Mouse (Mus musculus) activated CD4-positive, CD25-positive, alpha-beta regulatory T cell (primary cell): ENCODE measurements around the gene Pcp4l1. TPM values are rescaled to one million over a fixed set of nuclear protein-coding genes. Genes with fewer than 3 reads are reported as not detected.

Experiments
- polyA plus RNA-seq, 2 experiments: library from polyadenylated mRNA; unstranded; fragments of 100-300 nt; shearing (Covaris generic); gene quantifications; one replicate each; pipeline ENCODE4 v1.2.1; 2017

Gene Pcp4l1
- not detected for polyA plus RNA-seq

GRCm38 (mm10) chr1:171195887-171196397 lies at the start of gene Pcp4l1:
Pcp4l1 (minus strand) TSS chr1:171196268.

GRCm38 (mm10) chr1:171234126-171234525 lies 38.1 kb upstream of the Pcp4l1 start, which contains the start of gene Fcer1g:
Fcer1g (minus strand) TSS chr1:171234365.

DNA sequence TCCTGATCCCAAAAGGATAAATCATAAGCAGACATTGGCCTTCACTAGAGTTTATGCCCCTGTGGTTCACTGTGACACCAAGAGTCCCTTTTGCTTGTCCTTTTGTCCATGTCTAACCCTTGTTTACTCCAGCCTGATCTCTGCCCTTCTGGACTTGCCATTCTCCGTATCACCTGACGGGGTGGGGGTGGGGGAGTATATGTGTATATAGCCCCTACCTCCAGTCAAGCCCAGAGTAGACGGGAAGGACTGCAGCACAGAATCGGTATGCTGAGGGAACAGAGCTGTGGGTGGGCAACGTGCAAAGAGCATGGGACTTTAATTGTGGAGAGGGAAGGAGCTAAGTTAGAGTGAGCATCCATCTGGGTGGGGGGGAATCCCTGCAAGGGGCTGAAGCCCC lies 28.8 kb upstream of the Pcp4l1 start, which contains the start of gene Apoa2:
TSS of gene Apoa2 (plus strand) at position 198 of the 400 bp plus-strand sequence.

DNA sequence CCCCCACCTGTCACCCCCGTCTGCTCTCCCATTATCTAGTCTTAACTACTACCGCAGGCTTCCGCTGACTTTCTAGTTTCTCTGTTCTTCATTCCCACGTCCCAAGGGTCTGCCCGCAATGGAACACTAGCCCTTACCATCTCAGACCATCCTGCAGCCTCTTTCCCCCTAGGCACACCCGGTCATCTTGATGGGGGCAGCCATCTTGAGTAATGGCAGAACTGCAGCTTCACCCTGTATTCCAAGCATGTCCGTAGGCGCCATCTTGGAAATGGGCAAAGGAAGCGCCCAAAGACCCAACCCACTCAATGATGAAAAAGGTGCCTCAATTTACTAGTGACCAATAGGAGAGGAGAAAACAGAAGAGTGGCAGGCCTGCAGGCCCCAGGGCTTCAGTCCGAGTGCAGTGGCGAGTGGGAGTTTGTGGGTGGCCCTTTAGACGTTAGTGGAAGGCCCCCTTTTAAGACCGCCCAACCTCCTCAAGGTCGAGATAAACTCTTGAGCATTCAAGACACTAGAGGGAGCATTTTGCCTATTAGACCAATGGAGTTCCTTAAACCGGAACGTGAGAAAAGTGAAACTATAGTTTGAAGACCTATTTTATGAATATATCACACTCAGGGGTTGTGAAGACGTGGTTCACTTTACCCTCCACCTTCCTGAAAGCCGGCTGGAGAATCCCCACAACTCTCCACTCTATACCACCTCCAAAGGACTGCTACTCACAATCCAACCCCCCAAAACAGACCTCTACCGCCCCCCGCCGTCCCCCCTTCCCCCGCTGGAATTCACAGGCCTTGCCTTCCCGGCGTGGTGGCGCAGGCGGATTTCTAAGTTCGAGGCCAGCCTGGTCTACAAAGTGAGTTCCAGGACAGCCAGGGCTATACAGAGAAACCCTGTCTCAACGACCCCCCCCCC lies 26.4 kb upstream of the Pcp4l1 start, which contains the start of gene Tomm40l:
TSS of gene Tomm40l (minus strand) at position 277 of the 918 bp plus-strand sequence.

DNA sequence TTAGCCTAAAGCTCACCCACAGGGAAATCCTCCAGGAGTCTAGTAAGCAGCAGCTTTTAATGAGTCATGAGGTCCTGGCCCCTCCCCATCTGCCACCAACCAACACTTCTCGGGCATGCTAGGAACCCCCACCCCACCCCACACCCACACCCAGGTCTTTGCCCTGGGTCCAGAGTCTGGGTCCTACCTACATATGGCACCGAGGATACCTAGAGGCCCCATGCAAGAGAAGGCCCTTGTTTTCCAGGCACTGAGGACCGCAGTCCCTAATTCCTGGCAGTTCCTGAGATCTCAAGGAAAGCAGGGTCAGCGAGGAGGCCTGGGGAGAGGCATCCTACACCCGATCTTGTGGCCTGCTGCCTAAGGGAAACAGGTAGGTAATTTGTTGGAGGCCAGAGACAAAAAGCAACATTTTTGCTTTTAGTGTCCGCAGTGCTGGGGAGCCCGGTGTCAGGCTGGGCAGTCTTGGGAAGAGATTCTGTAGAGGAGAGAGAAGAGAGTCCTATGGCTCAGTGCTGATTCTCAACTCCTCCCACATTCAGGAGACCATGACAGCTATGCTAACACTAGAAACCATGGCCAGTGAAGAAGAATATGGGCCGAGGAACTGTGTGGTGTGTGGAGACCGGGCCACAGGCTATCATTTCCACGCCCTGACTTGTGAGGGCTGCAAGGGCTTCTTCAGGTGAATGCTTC lies 17.9 kb upstream of the Pcp4l1 start, which contains the start of gene Nr1i3:
TSS of gene Nr1i3 (plus strand) at position 170 of the 696 bp plus-strand sequence.

GRCm38 (mm10) chr1:171149974-171150760 lies 45.9 kb downstream of the Pcp4l1 start, which contains the start of the genes Sdhc and Mpz:
Sdhc (minus strand) TSS chr1:171150603.
Mpz (plus strand) TSS chr1:171150711.

Other genes with a start within 250 kb of the Pcp4l1 start
- 10 to 100 TPM in 1 of 2 experiments, under 1 TPM in 1; 0.27 to 11.4 TPM for gene Fcgr2b, start 219.7 kb downstream of the Pcp4l1 start, polyA plus RNA-seq
- 1 to 10 TPM in 1 of 2 experiments, under 1 TPM in 1; 0.60 to 5.1 TPM for gene Fcgr4, start 177.3 kb downstream of the Pcp4l1 start, polyA plus RNA-seq
- gene Fcgr3, start 131.3 kb downstream of the Pcp4l1 start, polyA plus RNA-seq = 10 to 100 TPM in 1 of 2 experiments, 1 to 10 TPM in 1; 2.9 to 14.3 TPM
- gene Cfap126, start 82.3 kb downstream of the Pcp4l1 start, polyA plus RNA-seq = under 1 TPM; 0.44 to 0.68 TPM
- 100 to 1,000 TPM; 158 to 161 TPM for gene Sdhc, start 45.7 kb downstream of the Pcp4l1 start, polyA plus RNA-seq
- gene Mpz, start 45.6 kb downstream of the Pcp4l1 start, polyA plus RNA-seq = under 1 TPM in 1 of 2 experiments, not detected in 1; 0.14 TPM
- under 1 TPM; 0.27 to 0.52 TPM for gene Nr1i3, start 17.7 kb upstream of the Pcp4l1 start, polyA plus RNA-seq
- gene Tomm40l, start 26.2 kb upstream of the Pcp4l1 start, polyA plus RNA-seq = 10 to 100 TPM; 23.6 to 25.1 TPM
- gene Apoa2, start 28.8 kb upstream of the Pcp4l1 start, polyA plus RNA-seq = under 1 TPM in 1 of 2 experiments, not detected in 1; 0.62 TPM
- 10 to 100 TPM in 1 of 2 experiments, 1 to 10 TPM in 1; 5.3 to 42.6 TPM for gene Fcer1g, start 38.1 kb upstream of the Pcp4l1 start, polyA plus RNA-seq
- gene Adamts4, start 54.2 kb upstream of the Pcp4l1 start, polyA plus RNA-seq = under 1 TPM in 1 of 2 experiments, not detected in 1; 0.38 TPM
- gene Ndufs2, start 55.1 kb upstream of the Pcp4l1 start, polyA plus RNA-seq = 100 to 1,000 TPM; 200 to 203 TPM
- gene B4galt3, start 74.1 kb upstream of the Pcp4l1 start, polyA plus RNA-seq = 10 to 100 TPM; 22.5 to 36.5 TPM
- 10 to 100 TPM; 45.2 to 55.2 TPM for gene Ppox, start 84.9 kb upstream of the Pcp4l1 start, polyA plus RNA-seq
- 10 to 100 TPM; 40.8 to 46.2 TPM for gene Usp21, start 91.7 kb upstream of the Pcp4l1 start, polyA plus RNA-seq
- 10 to 100 TPM; 76.4 to 80.7 TPM for gene Ufc1, start 98.8 kb upstream of the Pcp4l1 start, polyA plus RNA-seq
- 10 to 100 TPM; 40.2 to 44.0 TPM for gene Dedd, start 132.9 kb upstream of the Pcp4l1 start, polyA plus RNA-seq
- 10 to 100 TPM; 36.3 to 41.8 TPM for gene Nit1, start 149.4 kb upstream of the Pcp4l1 start, polyA plus RNA-seq
- 10 to 100 TPM; 65.0 to 93.5 TPM for gene Pfdn2, start 149.4 kb upstream of the Pcp4l1 start, polyA plus RNA-seq
- under 1 TPM in 1 of 2 experiments, not detected in 1; 0.58 TPM for gene Klhdc9, start 164.5 kb upstream of the Pcp4l1 start, polyA plus RNA-seq
- under 1 TPM; 0.08 to 0.23 TPM for gene Nectin4, start 173.8 kb upstream of the Pcp4l1 start, polyA plus RNA-seq
- 100 to 1,000 TPM; 122 to 173 TPM for gene Arhgap30, start 192.7 kb upstream of the Pcp4l1 start, polyA plus RNA-seq
- 10 to 100 TPM; 63.4 to 64.5 TPM for gene Usf1, start 215.0 kb upstream of the Pcp4l1 start, polyA plus RNA-seq
- gene Tstd1, start 222.6 kb upstream of the Pcp4l1 start, polyA plus RNA-seq = 1 to 10 TPM; 2.0 to 4.2 TPM
- gene F11r, start 241.3 kb upstream of the Pcp4l1 start, polyA plus RNA-seq = under 1 TPM; 0.24 to 0.96 TPM